Mouse (Mus musculus) granulocyte monocyte progenitor cell, adult 5-6 weeks (primary cell): ENCODE measurements around the gene Olfr470. TPM values are rescaled to one million over a fixed set of nuclear protein-coding genes. Genes with fewer than 3 reads are reported as not detected.
A peak's percentile ranks its signal among the peaks of the same experiment; 100 is the strongest.
"Not testable (repeated sequence)": the region's sequence is repeated elsewhere in the genome, so short reads cannot be mapped to it uniquely, and the experiment has no call there.

Source experiments
- ATAC-seq: replicated peaks from 2 replicates; pipeline ENCODE4 v1.8.0; 2016; ENCODE audit warnings: mild to moderate bottlenecking, moderate TSS enrichment, inconsistent platforms; ENCODE audit not compliant: poor library complexity, severe bottlenecking
- total RNA-seq, 2 experiments: library from RNA; stranded (forward) in 1 of 2; stranded (reverse) in 1 of 2; fragments of 200-712, 200-1000 nt in 1 of 2; fragments of >200 nt in 1 of 2; fragmentation: Nextera tagmentation in 1 of 2; gene quantifications; 2 replicates each; pipeline ENCODE4 v1.2.3; 2014 to 2017

The Olfr470 gene
- total RNA-seq (2014; fragmentation: Nextera tagmentation), result not detected in 2 replicates
- not detected in 2 replicates for total RNA-seq (2017)

GRCm38 (mm10) chr7:107847390-107847789, at the start of gene Olfr470:
Olfr470 (minus strand) TSS chr7:107847490.
- not testable (repeated sequence) for ATAC-seq

- peak; percentile 59 for ATAC-seq
Observed at GRCm38 (mm10) chr7:107841719-107842118, 5.6 kb downstream of the Olfr470 start.

GRCm38 (mm10) chr7:107825441-107825840, 21.8 kb downstream of the Olfr470 start, which contains the start of gene Olfr469:
Olfr469 (minus strand) TSS chr7:107825541.
- ATAC-seq, result not testable (repeated sequence)

- peak; percentile 96 for ATAC-seq
Observed at GRCm38 (mm10) chr7:107823867-107824266, 23.4 kb downstream of the Olfr470 start.

GRCm38 (mm10) chr7:107819442-107819841, 27.8 kb downstream of the Olfr470 start:
- peak; percentile 50; the same call in 1 of the 2 replicates for ATAC-seq

- ATAC-seq, result no peak
Observed at GRCm38 (mm10) chr7:107811963-107812362, 35.3 kb downstream of the Olfr470 start, which contains the start of gene Olfr467. Olfr467 (plus strand) TSS chr7:107812263.

GRCm38 (mm10) chr7:107802138-107802537, 45.2 kb downstream of the Olfr470 start:
- no peak for ATAC-seq

- ATAC-seq, result no peak
Observed at GRCm38 (mm10) chr7:107801108-107801507, 46.2 kb downstream of the Olfr470 start, which contains the start of gene Ovch2. Ovch2 (minus strand) TSS chr7:107801208.

- ATAC-seq, result no peak
Observed at GRCm38 (mm10) chr7:107796500-107796899, 50.8 kb downstream of the Olfr470 start.

Other genes starting within 250 kb of the Olfr470 start
- not detected in 2 replicates for gene 5330417H12Rik, start 222.3 kb downstream of the Olfr470 start, total RNA-seq (2014; fragmentation: Nextera tagmentation)
- gene 5330417H12Rik, start 222.3 kb downstream of the Olfr470 start, total RNA-seq (2017), result not detected in 2 replicates
- gene Cyb5r2, start 89.5 kb downstream of the Olfr470 start, total RNA-seq (2014; fragmentation: Nextera tagmentation), result not detected in 2 replicates
- not detected in 2 replicates for gene Cyb5r2, start 89.5 kb downstream of the Olfr470 start, total RNA-seq (2017)
- gene Ovch2, start 46.3 kb downstream of the Olfr470 start, total RNA-seq (2014; fragmentation: Nextera tagmentation), result not detected in 2 replicates
- not detected in 2 replicates for gene Ovch2, start 46.3 kb downstream of the Olfr470 start, total RNA-seq (2017)
- gene Olfr467, start 35.2 kb downstream of the Olfr470 start, total RNA-seq (2014; fragmentation: Nextera tagmentation), result not detected in 2 replicates
- gene Olfr467, start 35.2 kb downstream of the Olfr470 start, total RNA-seq (2017), result not detected in 2 replicates
- gene Olfr469, start 21.9 kb downstream of the Olfr470 start, total RNA-seq (2014; fragmentation: Nextera tagmentation), result not detected in 2 replicates
- not detected in 2 replicates for gene Olfr469, start 21.9 kb downstream of the Olfr470 start, total RNA-seq (2017)
- gene Olfr472, start 50.4 kb upstream of the Olfr470 start, total RNA-seq (2014; fragmentation: Nextera tagmentation), result not detected in 2 replicates
- 0.05 TPM in 1 of 2 replicates, not detected in the other for gene Olfr472, start 50.4 kb upstream of the Olfr470 start, total RNA-seq (2017)
- gene Olfr473, start 83.0 kb upstream of the Olfr470 start, total RNA-seq (2014; fragmentation: Nextera tagmentation), result not detected in 2 replicates
- not detected in 2 replicates for gene Olfr473, start 83.0 kb upstream of the Olfr470 start, total RNA-seq (2017)
- not detected in 2 replicates for gene Olfr474, start 107.2 kb upstream of the Olfr470 start, total RNA-seq (2014; fragmentation: Nextera tagmentation)
- not detected in 2 replicates for gene Olfr474, start 107.2 kb upstream of the Olfr470 start, total RNA-seq (2017)
- not detected in 2 replicates for gene Olfr476, start 117.3 kb upstream of the Olfr470 start, total RNA-seq (2014; fragmentation: Nextera tagmentation)
- not detected in 2 replicates for gene Olfr476, start 117.3 kb upstream of the Olfr470 start, total RNA-seq (2017)
- not detected in 2 replicates for gene Olfr477, start 139.2 kb upstream of the Olfr470 start, total RNA-seq (2014; fragmentation: Nextera tagmentation)
- gene Olfr477, start 139.2 kb upstream of the Olfr470 start, total RNA-seq (2017), result not detected in 2 replicates
- not detected in 2 replicates for gene Olfr478, start 186.5 kb upstream of the Olfr470 start, total RNA-seq (2014; fragmentation: Nextera tagmentation)
- gene Olfr478, start 186.5 kb upstream of the Olfr470 start, total RNA-seq (2017), result not detected in 2 replicates
- gene Olfr479, start 203.2 kb upstream of the Olfr470 start, total RNA-seq (2014; fragmentation: Nextera tagmentation), result not detected in 2 replicates
- gene Olfr479, start 203.2 kb upstream of the Olfr470 start, total RNA-seq (2017), result not detected in 2 replicates
- gene Olfr480, start 219.9 kb upstream of the Olfr470 start, total RNA-seq (2014; fragmentation: Nextera tagmentation), result not detected in 2 replicates
- gene Olfr480, start 219.9 kb upstream of the Olfr470 start, total RNA-seq (2017), result not detected in 2 replicates
- gene Olfr481, start 232.4 kb upstream of the Olfr470 start, total RNA-seq (2014; fragmentation: Nextera tagmentation), result not detected in 2 replicates
- not detected in 2 replicates for gene Olfr481, start 232.4 kb upstream of the Olfr470 start, total RNA-seq (2017)